Mouse (Mus musculus): ENCODE results near the gene Hsf4. TPM values are rescaled to one million over a fixed set of nuclear protein-coding genes. Genes with fewer than 3 reads are reported as not detected.

Hsf4 gene
- total RNA-seq, 2 experiments from 2014 or later, result 17.2 to 17.5 TPM

GRCm38 (mm10) chr8:105241016-105241415, 28.6 kb upstream of the Hsf4 start:
- intact Hi-C loops (cut with DNase I), result no loop called here
- Histone ChIP-seq H3K4me3 (no peak overlapping the region), H3K27ac (no peak overlapping the region)
- DNase-seq (ENCODE audit: extremely low spot score in 1 of 2, low spot score in 2 of 2), result no peak
- no peak for TF ChIP-seq CTCF (IDR thresholded peaks at IDR 0.05)

- no peak for TF ChIP-seq CTCF (IDR thresholded peaks at IDR 0.05)
- Histone ChIP-seq H3K27ac (no peak overlapping the region), H3K4me3 (no peak overlapping the region)
- intact Hi-C loops (cut with DNase I), result no loop called here
- DNase-seq (ENCODE audit: extremely low spot score in 1 of 2, low spot score in 2 of 2), result no peak
Observed at GRCm38 (mm10) chr8:105251954-105252353, 17.6 kb upstream of the Hsf4 start.

- intact Hi-C loops (cut with DNase I), result no loop called here
- no peak for DNase-seq (ENCODE audit: extremely low spot score in 1 of 2, low spot score in 2 of 2)
- Histone ChIP-seq H3K4me3 (no peak overlapping the region), H3K27ac (no peak overlapping the region)
- TF ChIP-seq CTCF (IDR thresholded peaks at IDR 0.05), result no peak
Observed at GRCm38 (mm10) chr8:105252680-105253537, 16.7 kb upstream of the Hsf4 start.

- no peak for TF ChIP-seq CTCF (IDR thresholded peaks at IDR 0.05)
- intact Hi-C loops (cut with DNase I), result no loop called here
Observed at GRCm38 (mm10) chr8:105253766-105254151, 15.8 kb upstream of the Hsf4 start.

GRCm38 (mm10) chr8:105254152-105254965, 15.2 kb upstream of the Hsf4 start:
- Histone ChIP-seq H3K27ac (peak overlapping the region; percentile 76), H3K4me3 (peak overlapping the region; percentile 65)
- TF ChIP-seq CTCF (IDR thresholded peaks at IDR 0.05), result peak; percentile 87
- intact Hi-C loops (cut with DNase I), result no loop called here
- peak; percentile 87 to 91 for DNase-seq (ENCODE audit: extremely low spot score in 1 of 2, low spot score in 2 of 2)

More at GRCm38 (mm10) chr8:105253766-105254151, 15.8 kb upstream of the Hsf4 start:
- H3K4me3 ChIP-seq, result no peak overlapping the region; the same call in 1 of the 2 replicates
- peak overlapping the region; percentile 16; the same call in 1 of the 2 replicates for H3K27ac ChIP-seq
- DNase-seq (ENCODE audit: extremely low spot score in 1 of 2, low spot score in 2 of 2), result no peak

GRCm38 (mm10) chr8:105254966-105255350, 14.6 kb upstream of the Hsf4 start, which contains the start of gene B3gnt9:
TSS of gene B3gnt9 (minus strand) at chr8:105255153.
- Histone ChIP-seq H3K27ac (peak within 1 kb of the TSS; percentile 76), H3K4me3 (peak within 1 kb of the TSS; percentile 65)
- no peak for TF ChIP-seq CTCF (IDR thresholded peaks at IDR 0.05)
- no peak for DNase-seq (ENCODE audit: extremely low spot score in 1 of 2, low spot score in 2 of 2)
- intact Hi-C loops (cut with DNase I), result no loop called here

GRCm38 (mm10) chr8:105257318-105258114, 12.1 kb upstream of the Hsf4 start:
- TF ChIP-seq CTCF (IDR thresholded peaks at IDR 0.05), result no peak
- intact Hi-C loops (cut with DNase I), result no loop called here

GRCm38 (mm10) chr8:105258911-105259720, 10.5 kb upstream of the Hsf4 start:
- peak; percentile 19 for TF ChIP-seq CTCF (IDR thresholded peaks at IDR 0.05)
- DNase-seq (ENCODE audit: extremely low spot score in 1 of 2, low spot score in 2 of 2), result no peak
- intact Hi-C loops (cut with DNase I), result no loop called here
- Histone ChIP-seq H3K4me3 (peak overlapping the region; percentile 44), H3K27ac (no peak overlapping the region)

More at GRCm38 (mm10) chr8:105257318-105258114, 12.1 kb upstream of the Hsf4 start:
- no peak for DNase-seq (ENCODE audit: extremely low spot score in 1 of 2, low spot score in 2 of 2)
- Histone ChIP-seq H3K27ac (no peak overlapping the region), H3K4me3 (no peak overlapping the region)

- TF ChIP-seq CTCF (IDR thresholded peaks at IDR 0.05), result peak; percentile 97
- peak overlapping the region; percentile 44 for H3K4me3 ChIP-seq
- intact Hi-C loops (cut with DNase I), result no loop called here
- no peak overlapping the region for H3K27ac ChIP-seq
- peak; percentile 65 to 82 for DNase-seq (ENCODE audit: extremely low spot score in 1 of 2, low spot score in 2 of 2)
Observed at GRCm38 (mm10) chr8:105259721-105260320, 9.8 kb upstream of the Hsf4 start.

GRCm38 (mm10) chr8:105260371-105261099, 9.1 kb upstream of the Hsf4 start:
- no peak for DNase-seq (ENCODE audit: extremely low spot score in 1 of 2, low spot score in 2 of 2)
- no peak for TF ChIP-seq CTCF (IDR thresholded peaks at IDR 0.05)
- no peak overlapping the region for H3K4me3 ChIP-seq
- intact Hi-C loops (cut with DNase I), result no loop called here
- no peak overlapping the region for H3K27ac ChIP-seq
